18 mouse cellular contexts compared by ENCODE assay signal in the genomic region with DNA sequence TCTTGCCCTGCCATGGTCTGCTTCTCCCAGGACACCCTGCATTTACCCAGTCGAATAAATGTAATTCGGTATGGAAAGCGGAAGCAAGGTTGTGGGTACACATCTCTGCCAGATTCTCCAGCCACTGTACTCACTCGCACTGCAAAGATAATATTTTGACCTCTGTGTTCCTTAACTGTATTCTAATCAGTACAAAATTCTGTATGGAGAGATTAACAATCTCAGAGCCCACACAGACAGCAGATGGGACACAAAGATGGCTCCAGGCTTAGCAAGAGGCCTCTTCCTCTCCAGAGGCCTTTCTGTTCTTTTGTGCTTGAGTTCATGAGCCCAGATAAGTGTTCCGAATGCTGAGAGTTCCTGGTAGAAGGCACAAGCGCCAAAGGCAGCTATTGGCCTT. TPM values are rescaled to one million over a fixed set of nuclear protein-coding genes. Genes with fewer than 3 reads are reported as not detected.
"Had no signal": no experiment of that assay in that cellular context is flagged by ENCODE, and none has a peak within 500 bp of the region (broad histone marks: within the 10 kb centered on the region; RNA-seq: fewer than 3 reads in every experiment).

No protein-coding gene starts in this region.

- H3K9me3 ChIP-seq: midbrain, embryonic 10.5 days; midbrain, embryonic 13.5 days; neural tube, embryonic 13.5 days; neural tube, embryonic 15.5 days; stomach, embryonic 15.5 days had no signal

- H3K4me1 ChIP-seq: stomach, embryonic 15.5 days had no signal

- H3K27ac ChIP-seq: midbrain, embryonic 10.5 days; midbrain, embryonic 13.5 days; neural tube, embryonic 13.5 days; neural tube, embryonic 15.5 days; stomach, embryonic 15.5 days; stomach, postnatal 0 days had no signal

- H3K4me3 ChIP-seq: midbrain, embryonic 10.5 days; midbrain, embryonic 13.5 days; myocyte; neural tube, embryonic 13.5 days; neural tube, embryonic 15.5 days; stomach, embryonic 15.5 days had no signal

- H3K27me3 ChIP-seq: midbrain, embryonic 13.5 days; neural tube, embryonic 13.5 days; neural tube, embryonic 15.5 days; stomach, embryonic 15.5 days had no signal

- DNase-seq: lung, adult 18-20 months; lung, embryonic 14.5 days; lung, postnatal 10 days; lung, postnatal 4 days; right cerebral cortex, postnatal 14 days; thymus, postnatal 14 days; thymus, postnatal 36 days had no signal

- H3K9ac ChIP-seq: lung, embryonic 14.5 days; midbrain, embryonic 13.5 days; neural tube, embryonic 13.5 days; neural tube, embryonic 15.5 days; stomach, embryonic 15.5 days had no signal

- H3K36me3 ChIP-seq: stomach, embryonic 15.5 days had no signal

- ATAC-seq: midbrain, embryonic 13.5 days had no signal

- H3K4me2 ChIP-seq: lung, embryonic 14.5 days; midbrain, embryonic 13.5 days; neural tube, embryonic 13.5 days; neural tube, embryonic 15.5 days; stomach, embryonic 15.5 days had no signal

RNA-seq across cellular contexts. Expression of a gene that starts 37.8 kb away (rescaled TPM):
- total RNA-seq: megakaryocyte, adult 5-6 weeks; megakaryocyte-erythroid progenitor cell, adult 5-6 weeks had no signal
- polyA plus RNA-seq: liver, embryonic 16.5 days; lung, embryonic 14.5 days; stomach, embryonic 15.5 days; thymus, postnatal 0 days had no signal
